ENCODE assay signal across 8 mouse cellular contexts in the genomic region with DNA sequence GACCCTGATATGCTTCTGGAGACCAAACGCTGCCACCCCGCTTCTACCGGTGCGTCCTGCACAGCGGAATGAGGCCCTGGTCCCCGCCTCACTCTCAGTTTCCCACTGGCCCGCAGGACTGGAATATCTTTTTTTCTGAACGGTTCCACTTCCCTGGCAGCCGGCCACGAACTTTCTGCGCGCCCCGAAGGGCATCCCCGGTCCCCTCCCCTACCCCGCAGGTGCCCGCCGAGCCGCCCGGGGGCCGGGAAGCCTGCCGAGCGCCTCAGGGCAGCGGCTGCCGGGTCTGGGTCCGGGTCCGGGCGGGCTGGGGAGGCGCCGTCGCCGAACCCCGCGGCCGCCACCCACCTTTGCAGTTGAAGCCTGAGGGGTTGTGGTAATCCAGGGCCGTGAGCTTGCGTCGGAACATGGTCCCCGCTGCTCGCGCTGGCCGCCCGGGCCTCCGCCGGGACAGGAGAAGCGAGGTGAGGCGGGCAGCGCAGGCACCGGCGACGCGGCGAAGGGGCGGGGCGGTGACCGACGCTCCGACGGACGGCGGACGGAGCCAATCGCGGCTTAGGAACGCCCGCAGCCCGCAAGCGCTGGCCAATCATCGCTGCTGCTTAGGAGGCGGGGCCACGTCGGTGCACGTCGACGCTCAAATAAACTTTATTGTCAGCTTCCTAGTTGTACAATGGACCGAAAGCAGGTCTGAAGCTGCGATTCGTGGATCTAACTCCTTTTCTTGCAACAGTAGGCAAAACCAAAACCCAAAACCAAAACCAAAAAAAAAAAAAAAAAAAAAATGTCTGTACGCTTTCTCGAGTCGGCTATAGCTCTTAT. TPM values are rescaled to one million over a fixed set of nuclear protein-coding genes. Genes with fewer than 3 reads are reported as not detected.
DNase-seq lines count a peak whose midpoint lies in the region; ATAC-seq and TF ChIP-seq lines count a peak whose summit lies in the region.

A gene (minus strand): TSS at position 504 of the 822 bp plus-strand sequence.

- peaks cover 4% of the 10 kb centered on the region for H3K27me3 ChIP-seq in CH12.LX (replicated peaks)
- H3K27me3 ChIP-seq in forebrain, embryonic 11.5 days (ENCODE audit: control insufficient read depth, insufficient read depth, low read length) = no peaks in the 10 kb centered on the region
- no peaks in the 10 kb centered on the region for H3K27me3 ChIP-seq in heart, embryonic 16.5 days (ENCODE audit: control insufficient read depth, insufficient read depth, low read length)
- no peaks in the 10 kb centered on the region for H3K27me3 ChIP-seq in liver, embryonic 15.5 days
- no peaks in the 10 kb centered on the region for H3K27me3 ChIP-seq in neural tube, embryonic 12.5 days (replicated peaks)

- H3K9me3 ChIP-seq in CH12.LX (replicated peaks; ENCODE audit: low read length) = peaks cover 6% of the 10 kb centered on the region
- H3K9me3 ChIP-seq in forebrain, embryonic 11.5 days (ENCODE audit: control insufficient read depth, low read length) = no peaks in the 10 kb centered on the region
- H3K9me3 ChIP-seq in heart, embryonic 16.5 days (replicated peaks; ENCODE audit: control insufficient read depth, low read length) = peaks cover 4% of the 10 kb centered on the region; the same call in 1 of the 2 replicates
- no peaks in the 10 kb centered on the region for H3K9me3 ChIP-seq in liver, embryonic 15.5 days (replicated peaks)
- no peaks in the 10 kb centered on the region for H3K9me3 ChIP-seq in neural tube, embryonic 12.5 days

- peak within 1 kb of the TSS; percentile 85 for H3K9ac ChIP-seq in CH12.LX (ENCODE audit: insufficient read depth, low read depth)
- H3K9ac ChIP-seq in forebrain, embryonic 11.5 days (ENCODE audit: low read length) = peak within 1 kb of the TSS; percentile 89
- peak within 1 kb of the TSS; percentile 91 for H3K9ac ChIP-seq in heart, embryonic 16.5 days (ENCODE audit: low read length)
- peak within 1 kb of the TSS; percentile 88 for H3K9ac ChIP-seq in liver, embryonic 15.5 days
- peak within 1 kb of the TSS; percentile 97 for H3K9ac ChIP-seq in neural tube, embryonic 12.5 days

- no peak for TF ChIP-seq CTCF in CH12.LX (conservative IDR thresholded peaks at IDR 0.05 in 1 of 2, IDR thresholded peaks at IDR 0.05 in 1 of 2; ENCODE audit: low read depth in 2 of 2, low read length in 2 of 2)

- peak within 1 kb of the TSS; percentile 81 to 85 (median 85) for H3K4me3 ChIP-seq in CH12.LX (replicated peaks in 1 of 3; ENCODE audit: low read depth in 2 of 3, low read length in 2 of 3, poor library complexity in 1 of 3)
- H3K4me3 ChIP-seq in forebrain, embryonic 11.5 days (ENCODE audit: low read depth, low read length) = peak within 1 kb of the TSS; percentile 94
- H3K4me3 ChIP-seq in heart, embryonic 16.5 days (ENCODE audit: low read length) = peak within 1 kb of the TSS; percentile 77
- peak within 1 kb of the TSS; percentile 93 for H3K4me3 ChIP-seq in liver, embryonic 15.5 days (replicated peaks)
- H3K4me3 ChIP-seq in neural tube, embryonic 12.5 days = peak within 1 kb of the TSS; percentile 99

- dilution Hi-C loops in CH12.LX (cut with MboI; ENCODE audit: extremely low pct_ligation_motif_present, extremely low pct_unique_long_range_greater_than_20kb, low sequenced_read_pairs) = no loop called here

- peaks cover 0 to 9% of the 10 kb centered on the region in 2 experiments; a peak in 2 of 4 replicates for H3K4me1 ChIP-seq in CH12.LX (ENCODE audit: control insufficient read depth in 1 of 2, insufficient read depth in 2 of 2)
- peaks cover 9% of the 10 kb centered on the region; the same call in 1 of the 2 replicates for H3K4me1 ChIP-seq in forebrain, embryonic 11.5 days (replicated peaks; ENCODE audit: control insufficient read depth, insufficient read depth, low read length)
- peaks cover 13% of the 10 kb centered on the region for H3K4me1 ChIP-seq in heart, embryonic 16.5 days (ENCODE audit: control insufficient read depth, insufficient read depth, low read length)
- peaks cover 15% of the 10 kb centered on the region for H3K4me1 ChIP-seq in liver, embryonic 15.5 days (replicated peaks)
- H3K4me1 ChIP-seq in neural tube, embryonic 12.5 days = peaks cover 20% of the 10 kb centered on the region

- peak within 1 kb of the TSS; percentile 86 for H3K4me2 ChIP-seq in CH12.LX (ENCODE audit: insufficient read depth, low read depth, poor library complexity, severe bottlenecking)
- peak within 1 kb of the TSS; percentile 71 for H3K4me2 ChIP-seq in forebrain, embryonic 11.5 days (ENCODE audit: low read depth, low read length, severe bottlenecking)
- H3K4me2 ChIP-seq in heart, embryonic 16.5 days (ENCODE audit: low read depth, low read length) = peak within 1 kb of the TSS; percentile 87
- peak within 1 kb of the TSS; percentile 84 for H3K4me2 ChIP-seq in liver, embryonic 15.5 days
- H3K4me2 ChIP-seq in neural tube, embryonic 12.5 days (replicated peaks) = peak within 1 kb of the TSS; percentile 82

- no peak within 1 kb of the TSS for H3K27ac ChIP-seq in CH12.LX (ENCODE audit: insufficient read depth, low read depth)
- peak within 1 kb of the TSS; percentile 81; the same call in 1 of the 2 replicates for H3K27ac ChIP-seq in forebrain, embryonic 11.5 days (ENCODE audit: low read depth, low read length)
- H3K27ac ChIP-seq in heart, embryonic 16.5 days (ENCODE audit: low read length) = peak within 1 kb of the TSS; percentile 92
- peak within 1 kb of the TSS; percentile 72 for H3K27ac ChIP-seq in liver, embryonic 15.5 days (replicated peaks)
- H3K27ac ChIP-seq in neural tube, embryonic 12.5 days = peak within 1 kb of the TSS; percentile 67

- peak; percentile 96 for ATAC-seq in forebrain, embryonic 11.5 days (replicated peaks; ENCODE audit: low FRiP score)
- ATAC-seq in heart, embryonic 16.5 days (replicated peaks; ENCODE audit: extremely low read depth, insufficient read depth, low FRiP score) = peak; percentile 99
- ATAC-seq in liver, embryonic 15.5 days (ENCODE audit: insufficient read depth) = peak; percentile 99
- peak; percentile 95 for ATAC-seq in neural tube, embryonic 12.5 days (ENCODE audit: low FRiP score, low read depth)

- peak; percentile 79 for TF ChIP-seq POLR2A in CH12.LX (IDR thresholded peaks at IDR 0.05; ENCODE audit: low read depth, low read length)

- under 1% methylated on average over 80 of the region's 80 CpGs for WGBS in forebrain, embryonic 11.5 days
- under 1% methylated on average over 80 of the region's 80 CpGs for WGBS in heart, embryonic 16.5 days
- WGBS in liver, embryonic 15.5 days (ENCODE audit: insufficient replicate concordance) = under 1% methylated on average over 80 of the region's 80 CpGs
- WGBS in neural tube, embryonic 12.5 days = under 1% methylated on average over 80 of the region's 80 CpGs

- peaks cover 17 to 29% of the 10 kb centered on the region in 2 experiments for H3K36me3 ChIP-seq in CH12.LX (replicated peaks in 1 of 2; ENCODE audit: control insufficient read depth in 1 of 2, insufficient read depth in 1 of 2, low read length in 1 of 2)
- H3K36me3 ChIP-seq in forebrain, embryonic 11.5 days (ENCODE audit: control insufficient read depth, insufficient read depth, low read length) = peaks cover 7% of the 10 kb centered on the region
- H3K36me3 ChIP-seq in heart, embryonic 16.5 days (ENCODE audit: control insufficient read depth, insufficient read depth) = peaks cover 13% of the 10 kb centered on the region
- H3K36me3 ChIP-seq in liver, embryonic 15.5 days (replicated peaks) = peaks cover 22% of the 10 kb centered on the region
- H3K36me3 ChIP-seq in neural tube, embryonic 12.5 days = peaks cover 21% of the 10 kb centered on the region

- in situ Hi-C loops in CH12.LX (cut with MboI; ENCODE audit: low pct_ligation_motif_present, low pct_unique_long_range_greater_than_20kb, low sequenced_read_pairs) = no loop called here

- no peak for TF ChIP-seq RAD21 in CH12.LX (IDR thresholded peaks at IDR 0.05; ENCODE audit: low read depth, low read length)

- peak; percentile 93 for DNase-seq in CH12.LX (ENCODE audit: extremely low read depth)
- peak; percentile 87 for DNase-seq in c-Kit-positive CD71-positive TER-119-negative erythroid progenitor cells, embryonic 14.5 days (ENCODE audit: low read depth)
- DNase-seq in forebrain, embryonic 11.5 days (ENCODE audit: low spot score) = peak; percentile 96
- peak; percentile 93 to 97 for DNase-seq in kidney, postnatal 36 days
- DNase-seq in telencephalon, adult 2 months (ENCODE audit: low read depth, low spot score) = peak; percentile 95

- H3K79me2 ChIP-seq in CH12.LX (replicated peaks; ENCODE audit: control insufficient read depth, extremely low read depth, insufficient read depth, poor library complexity, severe bottlenecking) = peaks cover 22% of the 10 kb centered on the region

- no peak for TF ChIP-seq EP300 in CH12.LX (IDR thresholded peaks at IDR 0.05; ENCODE audit: low read length)

TF ChIP-seq in CH12.LX, 34 proteins besides CTCF, POLR2A, EP300 and RAD21 (continues in another document):
- no peak for TF ChIP-seq CHD1 (IDR thresholded peaks at IDR 0.05; ENCODE audit: low read depth, low read length)
- TF ChIP-seq CHD2 (IDR thresholded peaks at IDR 0.05; ENCODE audit: low read length) = peak; percentile 79
- TF ChIP-seq MAFK (IDR thresholded peaks at IDR 0.05; ENCODE audit: insufficient replicate concordance, low read length) = no peak
- peak; percentile 60; the same call in 1 of the 2 replicates for TF ChIP-seq KAT2A (IDR thresholded peaks at IDR 0.05; ENCODE audit: insufficient replicate concordance, low read length)
- TF ChIP-seq NRF1 (IDR thresholded peaks at IDR 0.05; ENCODE audit: low read depth, low read length) = peak; percentile 59
- TF ChIP-seq MAX (IDR thresholded peaks at IDR 0.05; ENCODE audit: low read length) = peak; percentile 26; the same call in 1 of the 2 replicates
- peak; percentile 83 for TF ChIP-seq ZMIZ1 (IDR thresholded peaks at IDR 0.05; ENCODE audit: low read depth, low read length)
- TF ChIP-seq ZKSCAN1 (IDR thresholded peaks at IDR 0.05; ENCODE audit: borderline replicate concordance, low read depth, low read length) = no peak
- peak; percentile 28; the same call in 1 of the 2 replicates for TF ChIP-seq MYC (IDR thresholded peaks at IDR 0.05; ENCODE audit: low read depth, low read length)
- TF ChIP-seq E2F4 (IDR thresholded peaks at IDR 0.05; ENCODE audit: insufficient replicate concordance, low read depth, low read length) = no peak
- peak; percentile 90 for TF ChIP-seq ZNF384 (IDR thresholded peaks at IDR 0.05; ENCODE audit: low read depth, low read length)
- peak; percentile 58 for TF ChIP-seq TCF12 (IDR thresholded peaks at IDR 0.05; ENCODE audit: low read depth, low read length)
- peak; percentile 49 for TF ChIP-seq MXI1 (IDR thresholded peaks at IDR 0.05; ENCODE audit: low read depth, low read length)

RNA-seq across cellular contexts. Expression of the gene that starts here (rescaled TPM):
- total RNA-seq in CH12.LX (2012; rRNA removed) (115 and 126 TPM in 2 replicates), CH12.LX (2014; rRNA removed) (216 and 252 TPM in 2 replicates)
- polyA plus RNA-seq in CH12.LX (2012; ENCODE audit: insufficient read length, low read depth) = 160 and 163 TPM in 2 replicates
- polyA plus RNA-seq in forebrain, embryonic 11.5 days (2014; fragmentation: Nextera tagmentation; extraction: Ambion mirVana) = 245 and 274 TPM in 2 replicates
- polyA plus RNA-seq in heart, embryonic 16.5 days (2015; fragmentation: Nextera tagmentation; extraction: Ambion mirVana) = 149 and 156 TPM in 2 replicates
- 61.7 and 72.6 TPM in 2 replicates for polyA plus RNA-seq in liver, embryonic 15.5 days (2015; fragmentation: Nextera tagmentation; extraction: Ambion mirVana)
- 231 TPM in 2 replicates for polyA plus RNA-seq in neural tube, embryonic 12.5 days (2016; fragmentation: Nextera tagmentation; extraction: Ambion mirVana)
